Mouse (Mus musculus): ENCODE data around the gene Pld1. TPM values are rescaled to one million over a fixed set of nuclear protein-coding genes. Genes with fewer than 3 reads are reported as not detected.

Gene Pld1
- total RNA-seq, 2 experiments from 2014 or later = 7.3 to 10.6 TPM

GRCm38 (mm10) chr3:27991100-27991703 is 52.7 kb downstream of the Pld1 start:
- no peak for DNase-seq

GRCm38 (mm10) chr3:27994175-27994990 is 55.9 kb downstream of the Pld1 start:
- DNase-seq = no peak

- no peak for DNase-seq
These were observed 65.8 kb downstream of the Pld1 start for GRCm38 (mm10) chr3:28004321-28004720.

GRCm38 (mm10) chr3:28007684-28008083 is 69.2 kb downstream of the Pld1 start:
- no peak for DNase-seq

GRCm38 (mm10) chr3:28008369-28008768 is 69.9 kb downstream of the Pld1 start:
- no peak for DNase-seq

- DNase-seq = no peak
These were observed 73.7 kb downstream of the Pld1 start for GRCm38 (mm10) chr3:28012177-28012576.

GRCm38 (mm10) chr3:28013441-28013840 is 74.9 kb downstream of the Pld1 start:
- DNase-seq = no peak

- no peak for DNase-seq
These were observed 78.5 kb downstream of the Pld1 start for GRCm38 (mm10) chr3:28017002-28017401.

GRCm38 (mm10) chr3:28019727-28020126 is 81.2 kb downstream of the Pld1 start:
- no peak for DNase-seq

GRCm38 (mm10) chr3:28020404-28020803 is 81.9 kb downstream of the Pld1 start:
- DNase-seq = no peak

GRCm38 (mm10) chr3:28022191-28022590 is 83.7 kb downstream of the Pld1 start:
- DNase-seq = no peak

- no peak for DNase-seq
These were observed 88.4 kb downstream of the Pld1 start for GRCm38 (mm10) chr3:28026876-28027275.

- DNase-seq = no peak
These were observed 90.0 kb downstream of the Pld1 start for GRCm38 (mm10) chr3:28028456-28028855.

GRCm38 (mm10) chr3:28030860-28031259 is 92.4 kb downstream of the Pld1 start:
- DNase-seq = no peak

- DNase-seq = peak in 1 of 2 experiments; percentile 11
These were observed 93.2 kb downstream of the Pld1 start for GRCm38 (mm10) chr3:28031643-28032243.

- DNase-seq = no peak
These were observed 95.4 kb downstream of the Pld1 start for GRCm38 (mm10) chr3:28033898-28034297.

- DNase-seq = no peak
These were observed 96.3 kb downstream of the Pld1 start for GRCm38 (mm10) chr3:28034707-28035333.

- no peak for DNase-seq
These were observed 98.9 kb downstream of the Pld1 start for GRCm38 (mm10) chr3:28037320-28037932.

- no peak for DNase-seq
These were observed 99.6 kb downstream of the Pld1 start for GRCm38 (mm10) chr3:28038106-28038505.

GRCm38 (mm10) chr3:28039760-28040159 is 101.3 kb downstream of the Pld1 start:
- DNase-seq = peak in 1 of 2 experiments; percentile 13

- DNase-seq = no peak
These were observed 102.7 kb downstream of the Pld1 start for GRCm38 (mm10) chr3:28041236-28041635.

- no peak for DNase-seq
These were observed 103.9 kb downstream of the Pld1 start for GRCm38 (mm10) chr3:28042366-28042765.

- DNase-seq = no peak
These were observed 109.1 kb downstream of the Pld1 start for GRCm38 (mm10) chr3:28047599-28047998.
